Mouse (Mus musculus): Measurements from ENCODE around the gene Abhd17a. TPM values are rescaled to one million over a fixed set of nuclear protein-coding genes. Genes with fewer than 3 reads are reported as not detected.

The Abhd17a gene
- 10 to 100 TPM; 52.5 to 62.7 TPM for total RNA-seq (2021)
- long read RNA-seq, experiment 1, transcript Abhd17a-201 (5 exons, 1,468 nt), result major isoform, 57 of 529 reads
- long read RNA-seq, experiment 1, partial matches to known transcripts, result 6 of 529 reads
- long read RNA-seq, experiment 1, other reads (novel, unspliced or antisense), result 466 of 529 reads
- long read RNA-seq, experiment 2, transcript Abhd17a-201 (5 exons, 1,468 nt), result major isoform, 64 of 602 reads
- long read RNA-seq, experiment 2, partial matches to known transcripts, result 9 of 602 reads
- long read RNA-seq, experiment 2, other reads (novel, unspliced or antisense), result 529 of 602 reads

GRCm38 (mm10) chr10:80589879-80590854, at the start of gene Abhd17a:
Gene Abhd17a (minus strand): TSS chr10:80590341.
- intact Hi-C loops (cut with DNase I), result no loop called here
- DNase-seq, result peak; percentile 86 to 93

- DNase-seq, result no peak
- intact Hi-C loops (cut with DNase I), result no loop called here
Measured at GRCm38 (mm10) chr10:80635345-80635744, 45.2 kb upstream of the Abhd17a start.

GRCm38 (mm10) chr10:80628925-80629324, 38.8 kb upstream of the Abhd17a start:
- intact Hi-C loops (cut with DNase I), result no loop called here
- no peak for DNase-seq

- DNase-seq, result peak in 1 of 2 experiments; percentile 44
- intact Hi-C loops (cut with DNase I), result no loop called here
Measured at GRCm38 (mm10) chr10:80627685-80628084, 37.5 kb upstream of the Abhd17a start.

GRCm38 (mm10) chr10:80625764-80626163, 35.6 kb upstream of the Abhd17a start:
- intact Hi-C loops (cut with DNase I), result no loop called here
- no peak for DNase-seq

GRCm38 (mm10) chr10:80623457-80624191, 33.5 kb upstream of the Abhd17a start:
- intact Hi-C loops (cut with DNase I), result no loop called here
- DNase-seq, result peak in 1 of 2 experiments; percentile 42

DNA sequence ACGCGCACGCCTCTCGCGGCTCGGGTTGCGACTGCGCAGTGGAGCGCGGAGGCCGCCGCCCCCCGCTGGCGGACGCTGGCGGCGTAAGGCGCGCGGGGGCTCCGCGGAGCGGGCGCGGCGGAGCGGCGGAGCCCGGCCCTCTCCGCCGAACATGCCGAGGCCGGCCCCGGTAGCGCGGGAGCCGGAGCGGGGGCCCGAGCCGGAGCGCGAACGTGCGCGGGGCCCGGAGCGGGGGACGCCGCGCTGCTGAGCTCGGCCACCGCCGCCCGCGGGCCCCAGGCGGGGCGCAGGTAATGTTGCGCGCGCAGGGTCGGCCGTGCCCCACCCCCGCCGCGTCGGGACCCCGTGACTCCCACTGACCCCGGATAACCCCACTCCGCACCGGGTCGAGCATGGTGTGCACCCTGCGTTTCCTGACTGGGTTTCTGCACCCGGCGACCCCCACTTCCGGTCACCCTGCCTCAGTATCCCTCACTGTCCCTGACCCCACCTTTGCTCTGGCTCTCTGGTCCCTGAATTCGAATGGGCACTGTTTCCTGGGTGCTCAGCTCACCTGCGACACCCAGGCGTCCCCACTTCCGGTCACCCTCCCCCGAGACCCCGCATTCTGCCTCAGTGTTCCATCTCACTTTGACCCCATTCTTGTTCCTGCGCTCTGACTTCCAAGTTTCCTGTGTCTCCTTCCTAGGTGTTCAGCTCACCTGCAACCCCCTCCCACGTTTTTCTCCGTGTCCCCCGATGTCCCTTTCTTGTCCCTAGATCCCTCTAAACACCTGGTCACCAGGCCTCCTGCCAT, 32.7 kb upstream of the Abhd17a start, which contains the start of gene Csnk1g2:
Csnk1g2 (plus strand) TSS at position 178 of the 796 bp plus-strand sequence.
- intact Hi-C loops (cut with DNase I), result no loop called here
- DNase-seq, result no peak

GRCm38 (mm10) chr10:80621940-80622660, 32.0 kb upstream of the Abhd17a start:
- intact Hi-C loops (cut with DNase I), result no loop called here
- peak; percentile 97 for DNase-seq

DNA sequence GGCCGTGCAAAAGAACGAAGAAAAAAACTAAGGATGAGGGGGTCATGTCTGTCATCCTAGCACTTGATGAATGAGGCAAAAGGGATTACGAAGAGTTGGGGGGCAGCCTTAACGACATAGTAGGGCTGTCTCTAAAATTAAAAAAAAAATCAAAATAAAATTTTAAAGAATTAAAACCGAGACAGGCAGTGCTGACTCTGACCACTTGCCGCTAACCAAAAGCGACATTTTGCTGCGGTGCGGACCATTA, 31.5 kb upstream of the Abhd17a start:
- intact Hi-C loops (cut with DNase I), result no loop called here
- no peak for DNase-seq

DNA sequence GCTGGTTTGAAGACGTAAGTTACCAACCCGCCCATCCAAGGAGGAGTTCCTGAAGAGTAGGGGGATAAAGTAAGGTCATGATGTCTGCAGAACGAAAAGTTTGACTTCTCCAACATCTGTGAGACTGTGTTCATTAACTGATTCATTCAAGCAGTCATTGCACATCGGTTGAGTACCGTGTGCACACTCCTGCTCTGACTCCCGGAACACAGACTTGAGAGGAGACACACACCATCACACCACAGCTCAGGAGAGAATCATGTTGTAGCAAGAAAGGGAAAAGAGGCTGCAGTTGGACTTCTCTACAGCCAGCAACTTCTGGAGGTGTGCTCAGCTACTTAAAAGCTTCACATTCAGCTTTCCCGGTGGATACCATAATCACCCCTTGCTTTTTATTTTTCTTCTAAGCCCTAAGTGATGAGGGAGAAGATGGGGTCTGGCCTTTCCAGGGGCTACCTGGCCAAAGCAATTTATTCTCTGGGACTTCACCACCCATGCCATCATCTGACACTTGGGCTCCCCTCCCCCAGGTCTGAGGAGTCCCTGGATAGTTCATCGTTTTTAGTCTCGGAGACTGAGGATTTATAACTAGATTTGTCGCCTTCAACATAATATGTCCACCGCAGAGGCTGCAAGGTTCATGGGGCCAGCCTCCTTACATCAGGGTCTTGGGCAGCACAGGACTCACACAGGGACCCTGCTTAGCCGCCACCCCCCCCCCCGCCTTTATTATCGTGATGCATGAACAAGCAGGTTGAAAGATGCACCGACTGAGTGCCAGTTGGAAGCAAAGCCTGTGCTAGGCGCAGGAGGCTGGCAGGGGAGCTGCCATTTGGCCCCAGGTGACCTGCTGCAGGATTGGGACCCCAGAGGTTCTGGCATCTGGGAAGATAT, 30.9 kb upstream of the Abhd17a start:
- DNase-seq, result no peak
- intact Hi-C loops (cut with DNase I), result no loop called here

DNA sequence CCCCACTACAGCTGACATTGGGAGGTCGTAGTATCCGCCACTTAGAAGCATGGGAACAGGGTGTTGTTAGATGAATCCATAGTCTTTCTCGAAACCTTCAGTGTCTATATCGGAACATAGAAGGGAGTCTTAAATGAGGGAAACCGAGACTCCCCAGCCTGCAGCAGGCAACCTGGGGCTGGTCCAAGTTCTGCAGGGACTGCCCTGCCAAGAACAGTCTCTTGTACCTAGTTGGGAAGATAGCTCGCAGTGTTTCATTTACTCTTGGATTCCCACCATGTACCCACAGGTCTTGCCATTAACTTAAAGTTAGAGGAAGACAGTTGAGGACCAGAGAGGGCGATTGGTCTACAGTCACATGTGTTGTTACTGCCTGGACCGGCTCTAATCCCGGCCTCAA, 30.2 kb upstream of the Abhd17a start:
- no peak for DNase-seq
- intact Hi-C loops (cut with DNase I), result no loop called here

- intact Hi-C loops (cut with DNase I), result no loop called here
- DNase-seq, result no peak
Measured at GRCm38 (mm10) chr10:80619465-80620244, 29.5 kb upstream of the Abhd17a start.

GRCm38 (mm10) chr10:80618181-80618580, 28.0 kb upstream of the Abhd17a start:
- DNase-seq, result no peak
- intact Hi-C loops (cut with DNase I), result no loop called here

- intact Hi-C loops (cut with DNase I), result no loop called here
- DNase-seq, result no peak
Measured at GRCm38 (mm10) chr10:80614351-80614750, 24.2 kb upstream of the Abhd17a start.

GRCm38 (mm10) chr10:80613821-80614220, 23.7 kb upstream of the Abhd17a start:
- DNase-seq, result no peak
- intact Hi-C loops (cut with DNase I), result no loop called here

- intact Hi-C loops (cut with DNase I), result loop anchor here (2.0 kb wide), 1 partner anchor 77 kb away; no protein-coding TSS in a partner anchor
- no peak for DNase-seq
Measured at GRCm38 (mm10) chr10:80611905-80612304, 21.8 kb upstream of the Abhd17a start.

- intact Hi-C loops (cut with DNase I), result loop anchor here (2.0 kb wide), 1 partner anchor 78 kb away; no protein-coding TSS in a partner anchor
- no peak for DNase-seq
Measured at GRCm38 (mm10) chr10:80611024-80611423, 20.9 kb upstream of the Abhd17a start.
